Comparison of ENCODE assay signal across 8 mouse cellular contexts in the genomic region with DNA sequence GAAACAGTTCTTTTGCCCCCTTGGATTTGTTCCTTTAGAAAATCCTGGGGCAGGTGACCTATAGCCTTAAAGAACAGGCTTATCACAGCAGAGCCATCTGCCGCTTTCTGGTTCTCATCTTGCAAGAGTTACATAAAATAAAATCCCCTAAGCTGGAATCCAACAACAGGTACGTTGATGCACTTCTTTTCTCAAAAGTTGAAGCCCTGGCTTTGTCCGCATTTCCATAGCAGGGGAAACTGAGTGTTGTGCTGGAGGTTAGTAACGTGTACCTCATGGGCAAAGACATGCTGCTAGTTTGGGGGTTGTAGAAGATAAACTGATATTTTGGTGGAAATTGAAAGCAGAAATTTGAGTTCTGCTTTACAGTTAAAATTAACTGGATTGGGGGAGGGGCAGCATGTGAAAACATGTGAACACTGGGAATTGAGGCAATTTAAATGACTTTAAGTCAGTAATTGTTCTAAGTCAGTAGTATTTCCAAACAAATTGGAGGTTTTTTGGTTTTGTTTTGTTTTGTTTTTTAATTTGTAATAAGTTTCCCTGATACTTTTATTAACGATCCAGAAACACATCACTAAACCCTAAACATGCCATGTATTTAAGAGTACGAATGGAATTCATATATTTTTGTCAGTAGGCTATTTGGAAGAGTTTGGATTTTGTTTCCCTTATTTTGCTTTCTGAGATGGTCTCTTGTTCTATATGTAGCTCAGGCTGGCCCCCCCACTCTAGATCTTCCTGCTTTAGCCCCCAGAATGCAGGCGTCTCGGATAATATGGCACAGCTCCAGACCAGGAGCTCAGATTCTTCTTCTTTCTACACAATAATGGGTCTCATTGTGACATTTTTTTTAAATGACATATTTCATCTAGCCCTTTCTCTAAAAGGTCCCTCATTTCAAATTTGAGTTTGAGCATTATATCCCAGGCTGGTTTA. TPM values are rescaled to one million over a fixed set of nuclear protein-coding genes. Genes with fewer than 3 reads are reported as not detected.
DNase-seq lines count a peak whose midpoint lies in the region; ATAC-seq and TF ChIP-seq lines count a peak whose summit lies in the region.

No protein-coding gene starts in this region.

- no peak for ATAC-seq in intestine, postnatal 0 days
- ATAC-seq in monocyte, adult 5-6 weeks (replicated peaks; ENCODE audit: insufficient number of reproducible peaks, low FRiP score, low TSS enrichment, poor library complexity, severe bottlenecking): no peak

- peaks cover 36% of the 10 kb centered on the region for H3K36me3 ChIP-seq in heart, adult 2 months (ENCODE audit: control insufficient read depth, insufficient read depth, low read length)
- peaks cover 3% of the 10 kb centered on the region; the same call in 1 of the 2 replicates for H3K36me3 ChIP-seq in intestine, postnatal 0 days (ENCODE audit: control insufficient read depth, insufficient read depth)
- peaks cover 35% of the 10 kb centered on the region for H3K36me3 ChIP-seq in splenic B cell, adult 2 months (ENCODE audit: control insufficient read depth, insufficient read depth, low read length, poor library complexity, severe bottlenecking)

- H3K27me3 ChIP-seq in heart, adult 2 months (ENCODE audit: control insufficient read depth, insufficient read depth, low read length): no peaks in the 10 kb centered on the region
- no peaks in the 10 kb centered on the region for H3K27me3 ChIP-seq in intestine, postnatal 0 days (replicated peaks; ENCODE audit: control insufficient read depth, insufficient read depth, low read length)
- H3K27me3 ChIP-seq in splenic B cell, adult 2 months (ENCODE audit: control insufficient read depth, insufficient read depth, low read length, poor library complexity, severe bottlenecking): no peaks in the 10 kb centered on the region

- peak overlapping the region; percentile 60 for H3K9ac ChIP-seq in heart, adult 2 months (ENCODE audit: low read depth, low read length)
- 0 out of 2 replicates have a peak overlapping the region, but pooled peaks have one; percentile 31 for H3K9ac ChIP-seq in intestine, postnatal 0 days (ENCODE audit: low read depth, low read length)

- H3K79me2 ChIP-seq in heart, adult 2 months (replicated peaks; ENCODE audit: control insufficient read depth, insufficient read depth, low read length): peaks cover 8% of the 10 kb centered on the region; the same call in 1 of the 2 replicates

- intact Hi-C loops in heart, adult 2 months (cut with DNase I): loop anchor here (5.0 kb wide), 4 partner anchors 67 to 692 kb away; no protein-coding TSS in a partner anchor

- TF ChIP-seq EP300 in heart, adult 2 months (IDR thresholded peaks at IDR 0.05; ENCODE audit: insufficient read depth, low read depth, low read length): no peak

- peak overlapping the region; percentile 62 for H3K4me2 ChIP-seq in intestine, postnatal 0 days (replicated peaks; ENCODE audit: low read depth)

- TF ChIP-seq CTCF in heart, adult 2 months (IDR thresholded peaks at IDR 0.05): no peak
- no peak for TF ChIP-seq CTCF in intestine, postnatal 0 days (IDR thresholded peaks at IDR 0.05; ENCODE audit: low read depth)

- no peaks in the 10 kb centered on the region for H3K9me3 ChIP-seq in intestine, postnatal 0 days (ENCODE audit: control insufficient read depth)

- peak overlapping the region; percentile 55 for H3K27ac ChIP-seq in heart, adult 2 months
- no peak overlapping the region for H3K27ac ChIP-seq in intestine, postnatal 0 days (ENCODE audit: low read depth, low read length)

- WGBS in heart, adult 2 months: 23% methylated on average over 8 of the region's 8 CpGs
- 34% methylated on average over 8 of the region's 8 CpGs for WGBS in intestine, postnatal 0 days

- H3K4me3 ChIP-seq in heart, adult 2 months: peak overlapping the region; percentile 51
- H3K4me3 ChIP-seq in intestine, postnatal 0 days (ENCODE audit: low read depth, low read length): peak overlapping the region; percentile 42

- TF ChIP-seq POLR2A in heart, adult 2 months (IDR thresholded peaks at IDR 0.05; ENCODE audit: insufficient read depth, low read depth, low read length): 0 out of 2 replicates have a peak, but pooled peaks have one; percentile 34

- DNase-seq in heart, adult 2 months: peak in 1 of 2 experiments; percentile 24
- no peak for DNase-seq in heart, postnatal 4 days
- DNase-seq in 3134 (ENCODE audit: extremely low read depth, insufficient read length, low spot score): peak; percentile 34
- DNase-seq in brain, adult 2 months (ENCODE audit: low read depth, low spot score): peak; percentile 47
- DNase-seq in splenic B cell, adult 2 months (ENCODE audit: low read depth, low spot score): peak; percentile 65
- DNase-seq in layer of hippocampus, postnatal 10 days (ENCODE audit: low spot score in 2 of 2): no peak

- peaks cover 8% of the 10 kb centered on the region for H3K4me1 ChIP-seq in heart, adult 2 months (ENCODE audit: control insufficient read depth, insufficient read depth, low read length)
- peaks cover 7% of the 10 kb centered on the region for H3K4me1 ChIP-seq in intestine, postnatal 0 days (replicated peaks; ENCODE audit: control insufficient read depth, insufficient read depth, low read length)

RNA-seq across cellular contexts. Expression of gene Btg1, which starts 3.4 kb away (rescaled TPM):
- total RNA-seq in heart, adult 2 months (2021): 10 to 100 TPM; 28.5 to 45.2 TPM
- 10.4 and 11.7 TPM in 2 replicates for polyA plus RNA-seq in heart, adult 2 months (2012; rRNA removed)
- total RNA-seq in heart, postnatal 4 days (2021): 10 to 100 TPM; 73.5 to 81.5 TPM
- 29.5 and 30.1 TPM in 2 replicates for polyA plus RNA-seq in intestine, postnatal 0 days (2015; fragmentation: Nextera tagmentation; extraction: Ambion mirVana)
- 595 to 720 TPM (median 610 TPM) in 3 replicates for total RNA-seq in monocyte, adult 5-6 weeks (2017)
- 10 to 100 TPM; 38.1 to 44.5 TPM for total RNA-seq in layer of hippocampus, postnatal 10 days (2021)

Comparison
In these comparisons a context has a peak if more than half of its experiments do, and no peak if none do; other contexts are left out.
1. DNase-seq: peak in 3134 (single experiment), brain, adult 2 months (single experiment) and splenic B cell, adult 2 months (single experiment); none in heart, postnatal 4 days (single experiment) and layer of hippocampus, postnatal 10 days (0 of 2).